ENCODE assay signal across 24 mouse cellular contexts in the genomic region with DNA sequence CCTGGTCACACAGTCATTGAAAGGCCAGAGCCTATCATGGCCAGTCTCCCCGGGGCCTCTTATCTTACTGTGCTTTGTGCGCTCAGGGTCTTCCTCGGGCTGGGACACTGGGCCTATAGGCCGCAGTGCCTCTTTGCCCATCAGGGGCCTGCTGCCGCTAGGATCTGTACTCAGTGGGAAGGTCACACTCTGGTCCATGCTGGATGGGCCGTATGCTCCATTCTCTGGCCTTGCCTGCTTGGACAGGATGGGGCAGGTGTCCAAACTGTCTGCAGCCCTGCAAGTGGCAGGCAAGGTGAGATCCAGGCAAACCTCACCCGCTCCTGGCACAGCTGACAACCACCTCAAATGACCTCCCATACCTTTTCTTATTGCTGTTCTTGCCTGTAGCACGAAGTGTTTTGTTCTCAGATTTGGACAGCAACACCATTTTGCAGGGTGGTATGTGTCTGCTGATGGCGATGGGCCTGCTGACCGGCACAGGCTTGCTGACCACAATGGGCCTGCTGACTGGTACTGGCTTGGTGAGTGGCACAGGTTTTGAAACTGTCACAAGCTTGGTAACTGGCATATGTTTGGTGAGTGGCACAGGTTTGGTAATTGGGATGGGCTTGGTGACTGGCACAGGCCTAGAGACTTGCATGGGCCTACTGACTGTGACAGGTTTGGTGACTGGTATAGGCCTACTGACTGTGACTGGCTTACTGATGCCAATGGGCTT. TPM values are rescaled to one million over a fixed set of nuclear protein-coding genes. Genes with fewer than 3 reads are reported as not detected.
A peak's percentile ranks its signal among the peaks of the same experiment; 100 is the strongest.
DNase-seq lines count a peak whose midpoint lies in the region; ATAC-seq lines count a peak whose summit lies in the region.
"Had no signal": no experiment of that assay in that cellular context is flagged by ENCODE, and none has a peak within 500 bp of the region (broad histone marks: within the 10 kb centered on the region; RNA-seq: fewer than 3 reads in every experiment).

No protein-coding gene starts in this region.

- peak; percentile 68 for DNase-seq in cerebellum, adult 11-12 months
- no peak for DNase-seq in cerebellum, postnatal 4 days (ENCODE audit: low spot score in 2 of 2)
- no peak for DNase-seq in embryonic facial prominence, embryonic 10.5 days (ENCODE audit: low spot score)
- no peak for DNase-seq in kidney, postnatal 10 days
- peak; percentile 29 for DNase-seq in testis, postnatal 10 days (ENCODE audit: low spot score)
- DNase-seq in testis, postnatal 14 days (ENCODE audit: low spot score), result no peak
- DNase-seq: adrenal gland, postnatal 10 days; forebrain, postnatal 0 days; gastrocnemius, postnatal 25 days; kidney, adult 9 months; kidney, postnatal 36 days; left cerebral cortex, postnatal 4 days; lung, embryonic 14.5 days; right cerebral cortex, postnatal 25 days; thymus, adult 2 months; thymus, postnatal 4 days had no signal

- no peaks in the 10 kb centered on the region for H3K27me3 ChIP-seq in embryonic facial prominence, embryonic 13.5 days
- H3K27me3 ChIP-seq in embryonic facial prominence, embryonic 10.5 days (replicated peaks; ENCODE audit: low read depth, poor library complexity, severe bottlenecking), result no peaks in the 10 kb centered on the region
- H3K27me3 ChIP-seq in kidney, embryonic 14.5 days (ENCODE audit: control insufficient read depth, insufficient read depth, low read length), result no peaks in the 10 kb centered on the region
- H3K27me3 ChIP-seq: hindbrain, embryonic 15.5 days; intestine, embryonic 15.5 days; limb, embryonic 15.5 days; midbrain, embryonic 13.5 days; stomach, embryonic 15.5 days had no signal

- 0 out of 2 replicates have a peak overlapping the region, but pooled peaks have one; percentile 6 for H3K9ac ChIP-seq in embryonic facial prominence, embryonic 13.5 days
- H3K9ac ChIP-seq in kidney, embryonic 14.5 days (ENCODE audit: low read depth, low read length), result peak overlapping the region; percentile 18; the same call in 1 of the 2 replicates
- H3K9ac ChIP-seq: forebrain, postnatal 0 days; hindbrain, embryonic 15.5 days; intestine, embryonic 15.5 days; limb, embryonic 15.5 days; liver, embryonic 14.5 days; lung, embryonic 14.5 days; midbrain, embryonic 13.5 days; stomach, embryonic 15.5 days had no signal

- H3K4me1 ChIP-seq in embryonic facial prominence, embryonic 13.5 days, result peaks cover 18% of the 10 kb centered on the region
- H3K4me1 ChIP-seq in embryonic facial prominence, embryonic 10.5 days, result peaks cover 21% of the 10 kb centered on the region
- peaks cover 12% of the 10 kb centered on the region; the same call in 1 of the 2 replicates for H3K4me1 ChIP-seq in kidney, embryonic 14.5 days (ENCODE audit: control insufficient read depth, insufficient read depth, low read length)

- peaks cover 63% of the 10 kb centered on the region for H3K36me3 ChIP-seq in embryonic facial prominence, embryonic 13.5 days
- H3K36me3 ChIP-seq in embryonic facial prominence, embryonic 10.5 days (replicated peaks), result peaks cover 68% of the 10 kb centered on the region
- peaks cover 66% of the 10 kb centered on the region for H3K36me3 ChIP-seq in kidney, embryonic 14.5 days (ENCODE audit: control insufficient read depth, insufficient read depth, low read length)

- H3K4me2 ChIP-seq in embryonic facial prominence, embryonic 13.5 days, result no peak overlapping the region
- no peak overlapping the region for H3K4me2 ChIP-seq in kidney, embryonic 14.5 days (replicated peaks; ENCODE audit: low read depth, low read length)
- H3K4me2 ChIP-seq: hindbrain, embryonic 15.5 days; intestine, embryonic 15.5 days; limb, embryonic 15.5 days; lung, embryonic 14.5 days; midbrain, embryonic 13.5 days; stomach, embryonic 15.5 days had no signal

- WGBS in embryonic facial prominence, embryonic 13.5 days, result 95% methylated on average over 10 of the region's 10 CpGs
- 92% methylated on average over 10 of the region's 10 CpGs for WGBS in embryonic facial prominence, embryonic 10.5 days
- 93% methylated on average over 10 of the region's 10 CpGs for WGBS in kidney, embryonic 14.5 days

- no peak overlapping the region for H3K4me3 ChIP-seq in embryonic facial prominence, embryonic 13.5 days
- H3K4me3 ChIP-seq in embryonic facial prominence, embryonic 10.5 days, result no peak overlapping the region
- no peak overlapping the region for H3K4me3 ChIP-seq in kidney, embryonic 14.5 days (ENCODE audit: low read length)
- H3K4me3 ChIP-seq: hindbrain, embryonic 15.5 days; intestine, embryonic 15.5 days; limb, embryonic 15.5 days; midbrain, embryonic 13.5 days; stomach, embryonic 15.5 days had no signal

- H3K27ac ChIP-seq in embryonic facial prominence, embryonic 13.5 days, result no peak overlapping the region
- H3K27ac ChIP-seq in embryonic facial prominence, embryonic 10.5 days (replicated peaks), result no peak overlapping the region
- no peak overlapping the region for H3K27ac ChIP-seq in kidney, embryonic 14.5 days (ENCODE audit: low read depth, low read length)
- H3K27ac ChIP-seq: hindbrain, embryonic 15.5 days; intestine, embryonic 15.5 days; limb, embryonic 15.5 days; liver, embryonic 14.5 days; midbrain, embryonic 13.5 days; stomach, embryonic 15.5 days had no signal

- H3K9me3 ChIP-seq in embryonic facial prominence, embryonic 13.5 days, result no peaks in the 10 kb centered on the region
- no peaks in the 10 kb centered on the region for H3K9me3 ChIP-seq in embryonic facial prominence, embryonic 10.5 days
- no peaks in the 10 kb centered on the region for H3K9me3 ChIP-seq in kidney, embryonic 14.5 days (ENCODE audit: control insufficient read depth, low read length)
- H3K9me3 ChIP-seq: hindbrain, embryonic 15.5 days; intestine, embryonic 15.5 days; limb, embryonic 15.5 days; midbrain, embryonic 13.5 days; stomach, embryonic 15.5 days had no signal

- no peak for ATAC-seq in embryonic facial prominence, embryonic 13.5 days (ENCODE audit: insufficient number of reproducible peaks, insufficient read depth, low FRiP score, low TSS enrichment, low read depth)
- no peak for ATAC-seq in kidney, embryonic 14.5 days (ENCODE audit: low FRiP score, low TSS enrichment)
- ATAC-seq: forebrain, postnatal 0 days; intestine, embryonic 15.5 days; midbrain, embryonic 13.5 days had no signal

RNA-seq across cellular contexts. Expression of a gene that starts 2.5 kb away (rescaled TPM):
- polyA plus RNA-seq in embryonic facial prominence, embryonic 13.5 days (2015; fragmentation: Nextera tagmentation; extraction: Ambion mirVana), result 64.0 and 68.9 TPM in 2 replicates
- polyA plus RNA-seq in embryonic facial prominence, embryonic 10.5 days (2016; fragmentation: Nextera tagmentation; extraction: Ambion mirVana), result 77.2 and 82.6 TPM in 2 replicates
- 64.5 and 64.8 TPM in 2 replicates for polyA plus RNA-seq in kidney, embryonic 14.5 days (2014; fragmentation: Nextera tagmentation; extraction: Ambion mirVana)

RNA-seq across cellular contexts. Expression of a gene that starts 3.4 kb away (rescaled TPM):
- polyA plus RNA-seq in embryonic facial prominence, embryonic 13.5 days (2015; fragmentation: Nextera tagmentation; extraction: Ambion mirVana), result 70.9 and 81.1 TPM in 2 replicates
- 56.0 and 59.1 TPM in 2 replicates for polyA plus RNA-seq in embryonic facial prominence, embryonic 10.5 days (2016; fragmentation: Nextera tagmentation; extraction: Ambion mirVana)
- polyA plus RNA-seq in kidney, embryonic 14.5 days (2014; fragmentation: Nextera tagmentation; extraction: Ambion mirVana), result 28.5 and 50.6 TPM in 2 replicates

RNA-seq across cellular contexts. Expression of a gene that starts 4.5 kb away (rescaled TPM):
- polyA plus RNA-seq in embryonic facial prominence, embryonic 13.5 days (2015; fragmentation: Nextera tagmentation; extraction: Ambion mirVana), result 41.1 and 57.1 TPM in 2 replicates
- polyA plus RNA-seq in embryonic facial prominence, embryonic 10.5 days (2016; fragmentation: Nextera tagmentation; extraction: Ambion mirVana), result 41.1 and 41.3 TPM in 2 replicates
- polyA plus RNA-seq in kidney, embryonic 14.5 days (2014; fragmentation: Nextera tagmentation; extraction: Ambion mirVana), result 45.3 and 49.4 TPM in 2 replicates

RNA-seq across cellular contexts. Expression of a gene that starts 9.8 kb away (rescaled TPM):
- polyA plus RNA-seq in embryonic facial prominence, embryonic 13.5 days (2015; fragmentation: Nextera tagmentation; extraction: Ambion mirVana), result 9.3 and 10.4 TPM in 2 replicates
- polyA plus RNA-seq in embryonic facial prominence, embryonic 10.5 days (2016; fragmentation: Nextera tagmentation; extraction: Ambion mirVana), result 24.9 and 25.5 TPM in 2 replicates
- polyA plus RNA-seq in kidney, embryonic 14.5 days (2014; fragmentation: Nextera tagmentation; extraction: Ambion mirVana), result 24.5 and 29.2 TPM in 2 replicates

Comparison
In these comparisons a context has a peak if more than half of its experiments do, and no peak if none do; other contexts are left out.
1. DNase-seq: peak in cerebellum, adult 11-12 months (single experiment) and testis, postnatal 10 days (single experiment); none in cerebellum, postnatal 4 days (0 of 2), embryonic facial prominence, embryonic 10.5 days (single experiment), kidney, postnatal 10 days (single experiment) and testis, postnatal 14 days (single experiment).